Mouse (Mus musculus) erythroblast, embryonic 14.5 days (primary cell): Measurements from ENCODE around the gene Nanos3.

ENCODE experiments used
- GATA1 ChIP-seq: IDR thresholded peaks from 2 replicates; pipeline ENCODE4 v1.6.1; 2012; ENCODE audit warnings: low read length, inconsistent platforms, mixed read lengths
- TAL1 ChIP-seq: IDR thresholded peaks from 3 replicates; pipeline ENCODE4 v1.6.1; 2012; ENCODE audit warnings: low read length, inconsistent platforms, mixed read lengths

GRCm38 (mm10) chr8:84192023-84192422, 7.0 kb upstream of the Nanos3 start:
- no peak for TF ChIP-seq TAL1
- no peak for TF ChIP-seq GATA1
